Mouse (Mus musculus) CH12.LX (cell line): ENCODE measurements around the gene Mrpl48.

Experiments
- BHLHE40 ChIP-seq: IDR thresholded peaks from 2 replicates; pipeline ENCODE4 v1.6.1; 2011; ENCODE audit warnings: mild to moderate bottlenecking, low read depth, low read length, improper control_type of control experiment
- CHD1 ChIP-seq: IDR thresholded peaks from 2 replicates; pipeline ENCODE4 v1.6.1; 2012; ENCODE audit warnings: low read depth, low read length, improper control_type of control experiment, inconsistent platforms
- CTCF ChIP-seq, 2 experiments: IDR thresholded peaks in 1 of 2; conservative IDR thresholded peaks in 1 of 2; 2 replicates each; pipeline ENCODE4 v1.5.1; 2011 to 2012; ENCODE audit warnings: low read depth in 2 of 2, low read length in 2 of 2, improper control_type of control experiment in 1 of 2, inconsistent platforms in 1 of 2, mild to moderate bottlenecking in 1 of 2, moderate library complexity in 1 of 2
- EP300 ChIP-seq: IDR thresholded peaks from 2 replicates; pipeline ENCODE4 v1.6.1; 2011; ENCODE audit warnings: low read length, improper control_type of control experiment
- GABPA ChIP-seq: IDR thresholded peaks from 2 replicates; pipeline ENCODE4 v1.6.1; 2012; ENCODE audit warnings: low read depth, low read length, improper control_type of control experiment, inconsistent platforms; ENCODE audit not compliant: insufficient replicate concordance
- JUN ChIP-seq: IDR thresholded peaks from 2 replicates; pipeline ENCODE4 v1.6.1; 2011; ENCODE audit warnings: low read depth, mild to moderate bottlenecking, low read length, improper control_type of control experiment, moderate library complexity; ENCODE audit not compliant: insufficient read depth
- JUND ChIP-seq: conservative IDR thresholded peaks from 2 replicates; pipeline ENCODE4 v1.6.1; 2011; ENCODE audit warnings: low read depth, low read length, improper control_type of control experiment
- MAX ChIP-seq: IDR thresholded peaks from 2 replicates; pipeline ENCODE4 v1.6.1; 2011; ENCODE audit warnings: low read length, improper control_type of control experiment
- MXI1 ChIP-seq: IDR thresholded peaks from 2 replicates; pipeline ENCODE4 v1.6.1; 2011; ENCODE audit warnings: mild to moderate bottlenecking, low read depth, low read length, improper control_type of control experiment
- PAX5 ChIP-seq: IDR thresholded peaks from 2 replicates; pipeline ENCODE4 v1.6.1; 2012; ENCODE audit warnings: low read length, inconsistent platforms, mixed read lengths
- POLR2A ChIP-seq: IDR thresholded peaks from 2 replicates; pipeline ENCODE4 v1.6.1; 2011; ENCODE audit warnings: low read depth, mild to moderate bottlenecking, improper control_type of control experiment, low read length
- RCOR1 ChIP-seq: conservative IDR thresholded peaks from 2 replicates; pipeline ENCODE4 v1.6.1; 2012; ENCODE audit warnings: low read depth, mild to moderate bottlenecking, inconsistent platforms, low read length, improper control_type of control experiment
- TCF12 ChIP-seq: IDR thresholded peaks from 2 replicates; pipeline ENCODE4 v1.6.1; 2014; ENCODE audit warnings: low read depth, mild to moderate bottlenecking, inconsistent platforms, low read length, improper control_type of control experiment
- USF1 ChIP-seq: IDR thresholded peaks from 2 replicates; pipeline ENCODE4 v1.6.1; 2014; ENCODE audit warnings: low read depth, mild to moderate bottlenecking, inconsistent platforms, low read length, improper control_type of control experiment

- no peak for TF ChIP-seq RCOR1
- no peak for TF ChIP-seq CTCF (conservative IDR thresholded peaks at IDR 0.05 in 1 of 2, IDR thresholded peaks at IDR 0.05 in 1 of 2; ENCODE audit: low read depth in 2 of 2, low read length in 2 of 2)
- TF ChIP-seq MAX: no peak
- no peak; the same call in none of the 2 replicates for TF ChIP-seq POLR2A
- no peak for TF ChIP-seq JUND
- peak; percentile 47; the same call in 1 of the 2 replicates for TF ChIP-seq BHLHE40
- no peak for TF ChIP-seq JUN
- no peak for TF ChIP-seq PAX5
- no peak for TF ChIP-seq CHD1
- no peak for TF ChIP-seq USF1
- TF ChIP-seq MXI1: peak; percentile 63; the same call in 1 of the 2 replicates
- no peak for TF ChIP-seq GABPA
- peak; percentile 31; the same call in 1 of the 2 replicates for TF ChIP-seq TCF12
- TF ChIP-seq EP300: peak; percentile 62
These were observed 103.2 kb downstream of the Mrpl48 start for GRCm38 (mm10) chr7:100504740-100505487.
